Mouse (Mus musculus): ENCODE measurements around the gene F11r.

DNA sequence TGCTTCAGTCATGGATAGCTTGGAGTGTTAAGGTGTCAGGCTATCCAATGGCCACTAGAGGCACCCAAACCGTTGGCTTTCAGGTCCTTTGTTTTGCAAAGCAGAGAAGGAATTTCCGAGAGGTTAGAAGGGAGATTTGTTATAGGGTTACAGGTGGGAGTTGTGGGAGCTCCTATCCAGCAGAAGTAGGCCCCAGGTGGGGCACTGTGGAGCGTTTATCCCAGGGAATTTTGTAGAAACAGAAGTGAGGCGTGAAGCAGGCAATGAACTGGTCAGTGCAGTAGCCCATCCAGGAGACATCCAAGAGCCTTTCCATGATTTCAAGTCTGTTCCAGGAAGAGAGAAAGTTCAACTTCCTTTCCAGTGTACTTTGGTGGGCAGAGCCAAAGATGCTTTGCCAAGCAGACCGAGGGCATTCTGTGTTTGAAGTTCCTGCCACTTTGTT is 64.3 kb downstream of the F11r start:
- peak; percentile 16; the same call in 1 of the 2 replicates for TF ChIP-seq CTCF (IDR thresholded peaks at IDR 0.05; ENCODE audit: insufficient read depth, low read length)
- no peak for TF ChIP-seq POLR2A (IDR thresholded peaks at IDR 0.05; ENCODE audit: borderline replicate concordance, extremely low read depth, low read depth, low read length)
